Mouse (Mus musculus) kidney, adult 2 months (tissue): Measurements from ENCODE around the gene Dcun1d1.

Experiments
- CTCF ChIP-seq: fragments of 200-500 bp; conservative IDR thresholded peaks from 2 replicates; pipeline ENCODE4 v1.5.1; 2011; ENCODE audit warnings: low read depth, mild to moderate bottlenecking, control low read depth, low read length, moderate library complexity, mixed read lengths; ENCODE audit not compliant: insufficient read depth, insufficient read length
- POLR2A ChIP-seq: fragments of 200-500 bp; IDR thresholded peaks from one replicate; pipeline ENCODE4 v1.6.1; 2011; ENCODE audit warnings: low read depth, low read length, control low read depth

GRCm38 (mm10) chr3:35953816-35954215, 16.6 kb upstream of the Dcun1d1 start:
- TF ChIP-seq CTCF (no peak), POLR2A (no peak)
